Mouse (Mus musculus): Measurements from ENCODE around the gene Dohh. TPM values are rescaled to one million over a fixed set of nuclear protein-coding genes. Genes with fewer than 3 reads are reported as not detected.

Dohh gene
- polyA plus RNA-seq (2015; fragmentation: Nextera tagmentation; extraction: Ambion mirVana): 115 and 127 TPM in 2 replicates

GRCm38 (mm10) chr10:81383802-81384604 lies at the start of gene Dohh, which contains the start of gene Gm48551:
Gene Dohh, plus strand, starts transcription at chr10:81384428.
Gene Gm48551, plus strand, starts transcription at chr10:81384466.

DNA sequence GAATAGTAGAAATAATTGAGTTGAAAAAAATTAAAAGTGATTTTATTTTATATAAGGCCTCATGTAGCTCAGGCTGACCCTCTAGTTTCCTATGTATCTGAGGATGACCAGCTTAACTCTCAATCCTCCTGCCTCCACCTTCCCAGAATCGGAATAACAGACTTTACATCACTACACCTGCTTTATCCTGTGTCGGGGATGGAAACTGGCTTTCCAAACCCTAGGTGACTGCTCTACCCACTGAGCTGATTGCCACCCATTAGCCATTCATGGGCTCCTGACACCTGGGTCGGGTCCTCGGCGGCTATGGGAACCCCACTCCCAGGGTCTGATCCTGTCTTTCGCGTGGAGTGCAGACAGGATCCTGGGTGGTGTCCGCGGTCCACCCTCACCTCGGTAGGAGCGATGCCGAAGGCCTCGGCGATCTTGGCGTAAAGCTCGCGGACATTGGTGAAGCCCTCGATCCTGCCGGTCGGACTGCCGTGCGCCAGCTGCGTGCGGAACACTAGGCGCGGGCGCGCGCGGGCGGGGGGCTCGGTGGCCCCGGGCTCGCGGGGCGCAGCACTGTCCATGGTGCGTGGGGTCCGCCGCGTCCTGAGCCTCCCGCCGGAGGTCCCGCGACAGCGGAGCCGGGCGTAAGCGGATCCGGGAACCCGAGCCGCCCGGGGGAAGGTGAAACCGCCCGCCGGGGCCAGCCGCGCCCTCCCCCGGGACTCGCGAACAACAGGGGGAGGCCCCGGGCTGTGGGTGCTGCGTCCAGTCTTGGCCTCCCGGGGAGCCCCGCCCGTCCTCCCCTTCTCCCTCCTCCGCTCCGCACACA lies 41.3 kb upstream of the Dohh start, which contains the start of gene Gipc3:
Gipc3 (minus strand) TSS at position 581 of the 820 bp plus-strand sequence.

DNA sequence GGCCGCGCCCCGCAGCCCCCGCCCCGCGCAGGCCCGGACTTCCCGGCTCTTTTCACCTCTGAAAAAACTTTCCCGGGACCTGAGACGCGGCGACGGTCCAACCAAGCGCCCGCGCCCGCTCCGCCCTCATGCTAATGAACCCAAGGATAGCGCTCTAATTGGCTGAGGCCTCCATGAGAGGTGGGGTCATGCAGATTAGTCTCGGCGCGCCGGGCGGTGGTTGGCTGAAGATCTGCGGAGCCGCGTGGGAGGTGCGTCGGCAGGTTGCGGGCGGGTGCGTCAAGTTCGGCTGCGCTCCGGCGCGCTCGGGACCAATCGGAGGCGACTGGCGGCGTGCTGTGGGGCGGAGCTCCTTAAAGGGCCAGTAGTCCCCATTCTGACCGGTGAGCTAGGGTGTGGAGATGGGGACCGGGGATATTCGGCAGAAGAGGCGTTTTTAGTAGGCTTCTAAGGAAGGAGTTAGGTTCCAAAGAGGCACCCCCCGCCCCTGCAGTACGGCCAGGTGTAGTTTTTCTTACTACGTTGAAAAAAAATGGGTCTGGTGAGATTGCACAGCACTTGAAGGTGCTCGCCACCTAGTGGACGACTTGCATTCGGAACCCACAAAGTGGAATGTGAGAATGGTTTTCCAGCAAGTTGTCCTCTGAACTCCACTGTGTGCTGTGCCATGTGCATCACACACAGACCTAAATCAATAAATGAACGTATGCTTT lies 33.7 kb upstream of the Dohh start, which contains the start of gene Hmg20b:
Hmg20b (minus strand) TSS at position 130 of the 713 bp plus-strand sequence.

GRCm38 (mm10) chr10:81356991-81357844 lies 27.0 kb upstream of the Dohh start, which contains the start of gene Mfsd12:
Gene Mfsd12, plus strand, starts transcription at chr10:81357491.

GRCm38 (mm10) chr10:81365672-81366476 lies 18.4 kb upstream of the Dohh start, which contains the start of gene 4930404N11Rik:
Gene 4930404N11Rik, minus strand, starts transcription at chr10:81365816.

DNA sequence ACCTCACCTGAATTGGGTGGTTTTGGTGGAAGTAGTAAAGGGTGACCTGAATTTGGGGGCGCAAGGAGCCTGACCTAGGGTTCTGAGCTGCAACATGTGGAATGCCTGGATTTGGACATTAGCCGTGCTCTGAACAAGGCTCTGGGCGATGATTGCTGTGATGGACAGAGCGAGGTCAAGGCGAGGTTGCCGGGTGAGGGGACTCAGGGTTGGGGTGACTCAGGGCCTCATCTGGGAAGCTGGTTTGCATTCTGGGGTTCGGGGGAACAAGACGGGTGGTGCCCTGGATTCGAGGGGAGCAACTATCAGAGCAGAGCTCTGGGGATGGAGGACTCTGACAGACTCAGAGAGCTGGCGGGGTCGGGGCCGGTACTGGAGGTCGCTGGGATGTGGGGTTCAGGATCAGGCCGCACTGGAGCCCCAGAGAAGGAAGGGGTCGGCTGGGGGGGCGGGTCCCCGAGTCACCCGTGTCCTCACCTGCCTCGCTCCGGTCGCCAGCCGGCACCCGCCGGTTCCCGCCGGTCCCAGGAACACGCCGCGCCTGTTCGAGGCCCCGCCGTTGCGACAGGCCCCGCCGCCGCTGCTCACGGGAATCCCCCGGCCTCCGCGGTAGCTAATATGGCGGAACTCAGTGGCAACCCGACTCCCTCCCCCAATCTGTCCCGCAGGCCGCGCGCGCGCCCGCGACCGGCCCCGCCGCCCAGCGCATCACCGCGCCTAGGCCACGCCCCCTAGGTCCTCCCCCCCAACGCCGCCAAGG lies 6.3 kb upstream of the Dohh start, which contains the start of gene Fzr1:
Fzr1 (minus strand) TSS at position 724 of the 760 bp plus-strand sequence.

DNA sequence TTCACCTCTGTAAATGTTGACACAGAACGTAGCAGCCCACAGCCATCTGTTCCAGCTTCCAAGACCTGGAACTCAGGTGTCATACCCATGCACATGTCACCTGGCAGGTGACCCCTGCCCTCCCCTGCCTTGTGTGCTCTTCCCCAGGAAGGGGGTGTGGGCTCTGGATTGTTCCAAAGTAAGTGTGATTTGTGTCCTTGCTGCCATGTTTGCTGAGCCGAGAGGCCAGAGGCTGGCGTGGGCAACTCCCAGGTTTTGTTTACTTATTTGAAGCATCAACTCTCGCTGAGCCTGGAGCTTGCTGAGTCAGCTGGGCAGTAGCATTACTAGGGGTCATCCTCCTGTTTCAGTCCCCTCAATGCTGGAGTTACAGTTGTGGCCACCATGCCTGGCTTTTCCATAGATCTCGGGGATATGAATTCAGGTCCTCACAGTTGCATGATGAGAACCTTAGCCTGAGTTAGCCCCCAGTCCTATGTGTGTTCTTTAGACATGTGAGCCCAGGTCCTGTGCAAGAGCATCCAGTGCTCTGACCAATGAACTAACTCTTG lies 4.4 kb downstream of the Dohh start, which contains the start of gene Gm48552:
Gm48552 (plus strand) TSS at position 501 of the 551 bp plus-strand sequence.

GRCm38 (mm10) chr10:81392781-81393185 lies 8.6 kb downstream of the Dohh start, which contains the start of gene Smim24:
Gene Smim24, plus strand, starts transcription at chr10:81393051.

Small RNAs within 50 kb of the gene (microRNA-seq; reads per million reads assigned to microRNA genes)
- gene Mir1191b (1.7 reads per million), gene Mir6913 (not detected)

Other genes starting within 250 kb of the Dohh start
- 19.7 and 21.3 TPM in 2 replicates for gene Zbtb7a, start 249.2 kb upstream of the Dohh start, polyA plus RNA-seq (2015; fragmentation: Nextera tagmentation; extraction: Ambion mirVana)
- 34.5 and 40.4 TPM in 2 replicates for gene Pias4, start 216.5 kb upstream of the Dohh start, polyA plus RNA-seq (2015; fragmentation: Nextera tagmentation; extraction: Ambion mirVana)
- gene Eef2, start 207.8 kb upstream of the Dohh start, polyA plus RNA-seq (2015; fragmentation: Nextera tagmentation; extraction: Ambion mirVana): 404 and 449 TPM in 2 replicates
- 68.4 and 78.4 TPM in 2 replicates for gene Dapk3, start 201.4 kb upstream of the Dohh start, polyA plus RNA-seq (2015; fragmentation: Nextera tagmentation; extraction: Ambion mirVana)
- gene 4930442H23Rik, start 200.6 kb upstream of the Dohh start, polyA plus RNA-seq (2015; fragmentation: Nextera tagmentation; extraction: Ambion mirVana): not detected in 2 replicates
- gene Nmrk2, start 182.4 kb upstream of the Dohh start, polyA plus RNA-seq (2015; fragmentation: Nextera tagmentation; extraction: Ambion mirVana): 0.11 and 0.13 TPM in 2 replicates
- gene Atcay, start 153.6 kb upstream of the Dohh start, polyA plus RNA-seq (2015; fragmentation: Nextera tagmentation; extraction: Ambion mirVana): 62.1 and 75.8 TPM in 2 replicates
- gene Zfr2, start 151.3 kb upstream of the Dohh start, polyA plus RNA-seq (2015; fragmentation: Nextera tagmentation; extraction: Ambion mirVana): 24.6 and 28.6 TPM in 2 replicates
- gene Matk, start 131.5 kb upstream of the Dohh start, polyA plus RNA-seq (2015; fragmentation: Nextera tagmentation; extraction: Ambion mirVana): 69.6 and 88.6 TPM in 2 replicates
- 168 and 176 TPM in 2 replicates for gene Mrpl54, start 117.5 kb upstream of the Dohh start, polyA plus RNA-seq (2015; fragmentation: Nextera tagmentation; extraction: Ambion mirVana)
- 32.0 and 34.0 TPM in 2 replicates for gene Apba3, start 117.5 kb upstream of the Dohh start, polyA plus RNA-seq (2015; fragmentation: Nextera tagmentation; extraction: Ambion mirVana)
- 1.5 and 2.4 TPM in 2 replicates for gene Tjp3, start 92.8 kb upstream of the Dohh start, polyA plus RNA-seq (2015; fragmentation: Nextera tagmentation; extraction: Ambion mirVana)
- gene Pip5k1c, start 91.5 kb upstream of the Dohh start, polyA plus RNA-seq (2015; fragmentation: Nextera tagmentation; extraction: Ambion mirVana): 101 and 122 TPM in 2 replicates
- 18.8 and 20.8 TPM in 2 replicates for gene Cactin, start 63.3 kb upstream of the Dohh start, polyA plus RNA-seq (2015; fragmentation: Nextera tagmentation; extraction: Ambion mirVana)
- 5.2 and 5.5 TPM in 2 replicates for gene Tbxa2r, start 55.7 kb upstream of the Dohh start, polyA plus RNA-seq (2015; fragmentation: Nextera tagmentation; extraction: Ambion mirVana)
- 0.06 TPM in 1 of 2 replicates, not detected in the other for gene Gipc3, start 41.2 kb upstream of the Dohh start, polyA plus RNA-seq (2015; fragmentation: Nextera tagmentation; extraction: Ambion mirVana)
- gene Hmg20b, start 33.9 kb upstream of the Dohh start, polyA plus RNA-seq (2015; fragmentation: Nextera tagmentation; extraction: Ambion mirVana): 31.7 and 34.0 TPM in 2 replicates
- 19.8 and 21.9 TPM in 2 replicates for gene Mfsd12, start 26.9 kb upstream of the Dohh start, polyA plus RNA-seq (2015; fragmentation: Nextera tagmentation; extraction: Ambion mirVana)
- 0.60 and 0.76 TPM in 2 replicates for gene 4930404N11Rik, start 18.6 kb upstream of the Dohh start, polyA plus RNA-seq (2015; fragmentation: Nextera tagmentation; extraction: Ambion mirVana)
- 137 and 142 TPM in 2 replicates for gene Fzr1, start 5.9 kb upstream of the Dohh start, polyA plus RNA-seq (2015; fragmentation: Nextera tagmentation; extraction: Ambion mirVana)
- gene Gm48551, start within 50 bp of the Dohh start, polyA plus RNA-seq (2015; fragmentation: Nextera tagmentation; extraction: Ambion mirVana): 6.0 and 6.2 TPM in 2 replicates
- 2.0 and 3.0 TPM in 2 replicates for gene Gm48552, start 4.6 kb downstream of the Dohh start, polyA plus RNA-seq (2015; fragmentation: Nextera tagmentation; extraction: Ambion mirVana)
- 1.8 and 2.3 TPM in 2 replicates for gene Smim24, start 8.6 kb downstream of the Dohh start, polyA plus RNA-seq (2015; fragmentation: Nextera tagmentation; extraction: Ambion mirVana)
- gene Nfic, start 71.2 kb downstream of the Dohh start, polyA plus RNA-seq (2015; fragmentation: Nextera tagmentation; extraction: Ambion mirVana): 51.8 and 53.5 TPM in 2 replicates
- 40.7 and 46.8 TPM in 2 replicates for gene Celf5, start 98.3 kb downstream of the Dohh start, polyA plus RNA-seq (2015; fragmentation: Nextera tagmentation; extraction: Ambion mirVana)
- gene Ncln, start 112.0 kb downstream of the Dohh start, polyA plus RNA-seq (2015; fragmentation: Nextera tagmentation; extraction: Ambion mirVana): 59.5 and 68.2 TPM in 2 replicates
- 0.68 and 0.72 TPM in 2 replicates for gene S1pr4, start 115.7 kb downstream of the Dohh start, polyA plus RNA-seq (2015; fragmentation: Nextera tagmentation; extraction: Ambion mirVana)
- gene Gna15, start 139.8 kb downstream of the Dohh start, polyA plus RNA-seq (2015; fragmentation: Nextera tagmentation; extraction: Ambion mirVana): 1.8 and 1.9 TPM in 2 replicates
- 103 and 114 TPM in 2 replicates for gene Gna11, start 160.8 kb downstream of the Dohh start, polyA plus RNA-seq (2015; fragmentation: Nextera tagmentation; extraction: Ambion mirVana)
- 842 and 942 TPM in 2 replicates for gene Aes, start 175.1 kb downstream of the Dohh start, polyA plus RNA-seq (2015; fragmentation: Nextera tagmentation; extraction: Ambion mirVana)
- 51.9 and 57.1 TPM in 2 replicates for gene Tle2, start 190.1 kb downstream of the Dohh start, polyA plus RNA-seq (2015; fragmentation: Nextera tagmentation; extraction: Ambion mirVana)
- gene Tle6, start 216.6 kb downstream of the Dohh start, polyA plus RNA-seq (2015; fragmentation: Nextera tagmentation; extraction: Ambion mirVana): 6.1 and 6.8 TPM in 2 replicates
- 0.46 and 1.4 TPM in 2 replicates for gene BC025920, start 221.8 kb downstream of the Dohh start, polyA plus RNA-seq (2015; fragmentation: Nextera tagmentation; extraction: Ambion mirVana)
- 35.6 and 42.4 TPM in 2 replicates for gene Sirt6, start 243.4 kb downstream of the Dohh start, polyA plus RNA-seq (2015; fragmentation: Nextera tagmentation; extraction: Ambion mirVana)
- gene Ankrd24, start 244.1 kb downstream of the Dohh start, polyA plus RNA-seq (2015; fragmentation: Nextera tagmentation; extraction: Ambion mirVana): 18.2 and 24.2 TPM in 2 replicates

Data from neural tube, postnatal 0 days (tissue).